Mouse (Mus musculus) embryonic fibroblast, embryonic 13.5 days (primary cell): ENCODE measurements around the gene Gm15217.

Source experiments
- CTCF ChIP-seq: IDR thresholded peaks from 2 replicates; pipeline ENCODE4 v1.5.1; 2011; ENCODE audit warnings: mild to moderate bottlenecking, control low read depth, low read length, moderate library complexity, borderline replicate concordance; ENCODE audit not compliant: insufficient read depth
- POLR2A ChIP-seq: IDR thresholded peaks from 2 replicates; pipeline ENCODE4 v1.6.1; 2011; ENCODE audit warnings: low read depth, mild to moderate bottlenecking, control low read depth, low read length, moderate library complexity

DNA sequence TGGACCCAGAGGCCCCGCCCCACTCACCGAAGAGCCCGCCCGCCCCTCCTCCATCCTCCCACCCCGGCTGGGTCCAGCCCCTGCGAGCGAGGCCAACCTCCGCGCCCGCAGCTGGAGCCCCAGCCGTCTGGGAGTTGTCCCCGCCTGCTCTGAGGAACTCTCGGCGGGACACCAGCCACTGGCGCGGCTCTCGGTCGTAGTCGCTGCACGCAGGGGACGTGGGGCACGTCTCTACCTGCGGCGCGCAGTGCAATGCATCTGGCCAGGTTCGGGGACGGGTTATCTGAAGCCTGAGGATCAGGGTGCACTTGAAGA lies 8.1 kb downstream of the Gm15217 start:
- TF ChIP-seq CTCF (no peak), POLR2A (no peak; the same call in none of the 2 replicates)
